Mouse (Mus musculus) midbrain, postnatal 0 days (tissue): ENCODE measurements around the gene Xpnpep1. TPM values are rescaled to one million over a fixed set of nuclear protein-coding genes. Genes with fewer than 3 reads are reported as not detected.

ENCODE experiments used
- ATAC-seq: fragments of 200-750 bp; cut with Nextera tagmentation; 2 replicates; pipeline ENCODE4 v1.8.0; 2017; ENCODE audit warnings: moderate number of reproducible peaks, mild to moderate bottlenecking, moderate TSS enrichment, moderate library complexity; ENCODE audit not compliant: low FRiP score
- DNase-seq: peaks from one replicate; pipeline ENCODE4 v3.0.0-alpha.2; 2015; ENCODE audit warnings: low spot score
- H3K27ac ChIP-seq: fragments of 300-500 bp; sonication (generic); 2 replicates; pipeline ENCODE4 v1.5.1; 2014; ENCODE audit warnings: low read depth, mild to moderate bottlenecking, low read length, mixed read lengths
- H3K27me3 ChIP-seq: fragments of 300-500 bp; sonication (generic); 2 replicates; pipeline ENCODE4 v1.6.1; 2014; ENCODE audit warnings: low read length, control low read depth, mixed read lengths; ENCODE audit not compliant: insufficient read depth
- H3K36me3 ChIP-seq: fragments of 300-500 bp; sonication (generic); 2 replicates; pipeline ENCODE4 v1.6.1; 2014; ENCODE audit warnings: low read length, control low read depth, mixed read lengths; ENCODE audit not compliant: insufficient read depth
- H3K4me1 ChIP-seq: fragments of 300-500 bp; sonication (generic); 2 replicates; pipeline ENCODE4 v1.6.1; 2014; ENCODE audit warnings: mild to moderate bottlenecking, control low read depth, antibody characterized with exemption, low read length, mixed read lengths; ENCODE audit not compliant: insufficient read depth
- H3K4me2 ChIP-seq: fragments of 300-500 bp; sonication (generic); 2 replicates; pipeline ENCODE4 v1.6.1; 2014; ENCODE audit warnings: low read depth, mild to moderate bottlenecking, low read length, mixed read lengths; ENCODE audit not compliant: poor library complexity, severe bottlenecking
- H3K4me3 ChIP-seq: fragments of 300-500 bp; sonication (generic); 2 replicates; pipeline ENCODE4 v1.5.1; 2014; ENCODE audit warnings: low read depth, mild to moderate bottlenecking, low read length, moderate library complexity
- H3K9ac ChIP-seq: fragments of 300-500 bp; sonication (generic); replicated peaks from 2 replicates; pipeline ENCODE4 v1.6.1; 2014; ENCODE audit warnings: mild to moderate bottlenecking, low read length, moderate library complexity, mixed read lengths; ENCODE audit not compliant: poor library complexity, severe bottlenecking
- H3K9me3 ChIP-seq: fragments of 300-500 bp; sonication (generic); 2 replicates; pipeline ENCODE4 v1.6.1; 2016; ENCODE audit warnings: low read length, control low read depth
- CTCF ChIP-seq: IDR thresholded peaks from 2 replicates; pipeline ENCODE4 v1.5.1; 2016; ENCODE audit warnings: antibody characterized with exemption, mild to moderate bottlenecking
- WGBS: fragments of 180-500 bp; shearing (Covaris S2); extraction: QIAGEN DNeasy Blood & Tissue Kit; methylation state at CpG from one replicate; pipeline ENCODE4 v1.1.7; 2014; 5-methylcytosine and 5-hydroxymethylcytosine counted together
- polyA plus RNA-seq: library from polyadenylated mRNA; unstranded; fragments of >200 nt; fragmentation: Nextera tagmentation; extraction: Ambion mirVana; gene quantifications from 2 replicates; pipeline ENCODE4 v1.2.1, GENCODE M21; 2015
- total RNA-seq: library from RNA; depleted of rRNA; stranded (reverse); fragments of >200 nt; gene quantifications from 2 replicates; pipeline ENCODE4 v1.2.3, GENCODE M21; 2014

Xpnpep1 gene
- total and polyA plus RNA-seq, 2 experiments from 2014 or later = 91.0 to 110 TPM

DNA sequence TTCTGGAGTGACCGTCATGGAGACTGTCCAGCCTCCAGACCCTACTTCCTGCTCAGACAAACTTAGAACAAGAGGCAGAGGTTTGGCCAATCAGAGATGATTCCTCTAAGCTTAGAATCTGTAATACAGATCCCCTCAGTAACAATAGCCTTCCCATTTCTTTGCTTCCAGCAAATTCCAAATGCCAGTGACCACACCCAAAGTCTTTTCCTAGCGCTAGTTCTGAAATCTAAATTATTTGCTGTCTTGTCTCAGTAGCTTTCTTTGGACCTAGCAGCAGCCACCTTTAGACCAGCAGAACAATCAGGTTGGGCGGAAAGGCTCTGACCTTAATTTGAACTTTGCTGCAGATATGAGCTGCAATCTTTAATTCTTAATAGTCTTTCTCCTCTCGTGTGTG lies 30.9 kb upstream of the Xpnpep1 start:
- no peak overlapping the region for H3K27ac ChIP-seq
- no peak overlapping the region for H3K4me3 ChIP-seq
- H3K4me1 ChIP-seq = no peaks in the 10 kb centered on the region; the same call in 1 of the 2 replicates
- H3K36me3 ChIP-seq = no peaks in the 10 kb centered on the region
- H3K9ac ChIP-seq = no peak overlapping the region
- WGBS = 79% methylated on average over 4 of the region's 4 CpGs
- no peak for TF ChIP-seq CTCF
- H3K27me3 ChIP-seq = no peaks in the 10 kb centered on the region
- H3K4me2 ChIP-seq = no peak overlapping the region
- no peak for ATAC-seq
- DNase-seq = no peak
- no peaks in the 10 kb centered on the region for H3K9me3 ChIP-seq

DNA sequence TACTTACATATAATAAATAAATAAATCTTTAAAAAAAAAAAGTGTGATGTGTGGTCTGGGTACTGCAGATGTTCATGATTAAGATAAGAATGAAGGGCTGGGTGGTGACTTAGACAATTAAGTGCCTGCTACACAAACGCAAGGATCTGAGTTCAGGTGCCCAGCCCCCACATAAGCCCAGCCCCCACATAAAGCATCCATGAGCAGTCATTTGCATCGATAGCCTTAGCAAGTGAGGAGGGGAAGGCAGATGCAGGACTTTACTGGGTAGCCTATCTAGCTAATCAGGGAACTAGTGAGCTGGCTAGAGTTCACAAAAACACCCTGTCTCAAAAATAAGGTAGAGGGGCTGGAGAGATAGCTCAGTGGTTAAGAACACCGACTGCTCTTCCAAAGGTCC lies 29.4 kb upstream of the Xpnpep1 start:
- 94% methylated on average over 3 of the region's 3 CpGs for WGBS
- Histone ChIP-seq H3K27me3 (no peaks in the 10 kb centered on the region), H3K4me3 (no peak overlapping the region), H3K36me3 (no peaks in the 10 kb centered on the region), H3K4me1 (no peaks in the 10 kb centered on the region; the same call in 1 of the 2 replicates), H3K27ac (no peak overlapping the region), H3K9me3 (no peaks in the 10 kb centered on the region), H3K4me2 (no peak overlapping the region), H3K9ac (no peak overlapping the region)
- ATAC-seq = no peak
- DNase-seq = no peak
- TF ChIP-seq CTCF = no peak

DNA sequence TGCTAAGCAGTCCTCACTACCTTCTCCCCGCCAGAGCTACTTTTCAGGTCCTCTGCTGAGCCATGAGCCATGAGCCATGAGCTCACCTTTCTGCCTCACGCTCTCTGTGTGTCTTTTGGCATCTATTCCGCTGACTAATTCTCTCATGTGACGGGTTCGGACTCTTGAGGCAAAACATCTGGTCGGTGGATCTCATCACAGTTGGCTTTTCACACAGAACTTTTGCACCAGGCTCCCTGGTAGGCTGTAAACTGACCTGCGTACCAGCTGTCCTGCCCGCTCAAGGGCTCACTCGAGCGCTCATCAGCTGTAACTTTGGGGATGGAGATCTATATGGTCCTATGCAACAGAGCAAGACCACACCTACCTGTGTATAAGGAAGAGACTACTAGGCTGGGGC lies 26.9 kb upstream of the Xpnpep1 start:
- ATAC-seq (no peak), DNase-seq (no peak)
- Histone ChIP-seq H3K4me3 (no peak overlapping the region), H3K27ac (no peak overlapping the region), H3K27me3 (no peaks in the 10 kb centered on the region), H3K4me2 (no peak overlapping the region), H3K9ac (no peak overlapping the region), H3K36me3 (no peaks in the 10 kb centered on the region), H3K9me3 (no peaks in the 10 kb centered on the region), H3K4me1 (no peaks in the 10 kb centered on the region; the same call in 1 of the 2 replicates)
- 66% methylated on average over 10 of the region's 10 CpGs for WGBS
- TF ChIP-seq CTCF = no peak

DNA sequence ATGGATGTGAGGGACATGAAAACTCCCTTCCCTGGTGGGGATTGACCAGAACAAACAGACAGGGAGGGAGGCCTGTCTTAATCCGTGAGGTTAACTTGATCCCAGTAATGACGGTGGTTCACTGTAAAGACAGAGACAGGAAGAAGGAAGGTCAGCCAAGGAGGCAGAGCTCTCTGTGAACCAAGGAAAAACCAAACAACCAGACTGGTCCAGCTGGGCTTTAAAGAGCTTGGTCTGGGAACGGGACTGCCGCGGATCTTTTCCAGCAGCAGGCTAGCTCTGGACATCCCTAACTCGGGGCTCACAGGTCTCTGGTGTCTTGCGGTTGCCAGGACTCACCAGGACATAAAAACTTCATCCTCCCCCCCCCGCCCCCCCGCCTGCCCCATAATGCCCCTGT lies 26.5 kb upstream of the Xpnpep1 start:
- 47% methylated on average over 9 of the region's 9 CpGs for WGBS
- no peak for DNase-seq
- no peaks in the 10 kb centered on the region for H3K36me3 ChIP-seq
- H3K9ac ChIP-seq = no peak overlapping the region
- TF ChIP-seq CTCF = no peak
- H3K4me1 ChIP-seq = no peaks in the 10 kb centered on the region
- no peak for ATAC-seq
- no peaks in the 10 kb centered on the region for H3K9me3 ChIP-seq
- H3K27me3 ChIP-seq = no peaks in the 10 kb centered on the region
- H3K27ac ChIP-seq = no peak overlapping the region
- no peak overlapping the region for H3K4me3 ChIP-seq
- no peak overlapping the region for H3K4me2 ChIP-seq

DNA sequence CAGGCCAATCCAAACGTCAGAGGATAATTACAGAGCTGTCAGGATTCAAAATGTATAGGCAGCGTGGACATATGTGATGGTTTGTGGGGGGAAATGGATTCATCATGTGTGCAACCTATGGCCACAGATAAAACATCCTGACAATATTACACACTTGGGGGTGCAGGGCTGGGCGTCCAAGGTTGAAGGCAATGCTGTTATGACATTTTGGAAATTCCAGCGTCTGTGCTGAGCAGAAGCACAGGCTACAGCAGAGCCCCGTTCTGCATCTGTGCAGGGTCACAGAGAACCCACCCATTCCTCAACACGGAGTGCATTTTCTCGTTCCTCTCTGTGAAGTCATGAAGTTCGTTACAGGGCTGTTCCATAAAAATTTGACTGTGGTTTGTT lies 25.0 kb upstream of the Xpnpep1 start:
- H3K9ac ChIP-seq = no peak overlapping the region
- H3K4me3 ChIP-seq = no peak overlapping the region
- WGBS = 76% methylated on average over 8 of the region's 8 CpGs
- no peaks in the 10 kb centered on the region for H3K9me3 ChIP-seq
- no peak overlapping the region for H3K4me2 ChIP-seq
- DNase-seq (no peak), ATAC-seq (no peak)
- no peaks in the 10 kb centered on the region for H3K27me3 ChIP-seq
- no peaks in the 10 kb centered on the region for H3K36me3 ChIP-seq
- no peak for TF ChIP-seq CTCF
- H3K27ac ChIP-seq = no peak overlapping the region
- H3K4me1 ChIP-seq = no peaks in the 10 kb centered on the region

DNA sequence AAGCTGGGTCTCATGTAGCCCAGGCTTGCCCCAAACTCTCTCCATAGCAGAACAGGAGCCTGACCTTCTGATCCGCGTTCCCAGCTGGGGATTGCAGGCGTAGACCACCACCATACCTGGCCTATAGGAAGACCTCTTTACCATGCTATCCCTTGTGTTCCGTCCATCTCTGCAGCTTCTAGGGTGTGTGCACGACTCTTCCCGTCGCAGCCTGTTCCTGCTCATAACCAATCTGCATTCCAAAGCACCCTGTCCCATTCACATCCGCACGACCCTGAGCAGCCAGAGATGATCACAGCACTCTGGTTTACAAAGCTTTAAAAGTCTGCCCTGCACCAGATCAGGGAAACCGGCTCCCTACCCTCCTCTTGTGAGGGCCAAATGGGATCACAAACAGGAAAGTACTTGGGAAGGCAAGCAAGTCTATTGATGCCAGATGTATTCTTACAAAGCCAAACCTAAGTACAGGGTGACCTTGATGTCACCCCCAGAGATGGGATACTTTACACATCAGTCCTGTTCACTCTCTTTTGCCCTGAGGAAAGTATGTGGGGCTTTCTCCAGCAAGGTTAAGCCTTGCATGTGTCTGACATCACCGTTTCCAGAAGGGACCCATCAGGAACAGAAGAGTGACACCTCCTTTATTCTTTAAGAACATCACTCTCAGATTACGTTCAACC lies 24.4 kb upstream of the Xpnpep1 start:
- no peaks in the 10 kb centered on the region for H3K4me1 ChIP-seq
- no peak overlapping the region for H3K4me3 ChIP-seq
- TF ChIP-seq CTCF = no peak
- DNase-seq (no peak), ATAC-seq (no peak)
- 85% methylated on average over 12 of the region's 12 CpGs for WGBS
- H3K9ac ChIP-seq = no peak overlapping the region
- H3K9me3 ChIP-seq = no peaks in the 10 kb centered on the region
- H3K27me3 ChIP-seq = no peaks in the 10 kb centered on the region
- no peak overlapping the region for H3K4me2 ChIP-seq
- H3K36me3 ChIP-seq = no peaks in the 10 kb centered on the region
- no peak overlapping the region for H3K27ac ChIP-seq
